Mouse (Mus musculus) lung, postnatal 0 days (tissue): ENCODE results near the gene Rassf3.
A peak's percentile ranks its signal among the peaks of the same experiment; 100 is the strongest.

Source experiments
- CTCF ChIP-seq: IDR thresholded peaks from 2 replicates; pipeline ENCODE4 v1.5.1; 2016; ENCODE audit warnings: antibody characterized with exemption, mild to moderate bottlenecking
- EP300 ChIP-seq: IDR thresholded peaks from 2 replicates; pipeline ENCODE4 v1.6.1; 2016; ENCODE audit warnings: antibody characterized with exemption, mild to moderate bottlenecking, control low read depth

DNA sequence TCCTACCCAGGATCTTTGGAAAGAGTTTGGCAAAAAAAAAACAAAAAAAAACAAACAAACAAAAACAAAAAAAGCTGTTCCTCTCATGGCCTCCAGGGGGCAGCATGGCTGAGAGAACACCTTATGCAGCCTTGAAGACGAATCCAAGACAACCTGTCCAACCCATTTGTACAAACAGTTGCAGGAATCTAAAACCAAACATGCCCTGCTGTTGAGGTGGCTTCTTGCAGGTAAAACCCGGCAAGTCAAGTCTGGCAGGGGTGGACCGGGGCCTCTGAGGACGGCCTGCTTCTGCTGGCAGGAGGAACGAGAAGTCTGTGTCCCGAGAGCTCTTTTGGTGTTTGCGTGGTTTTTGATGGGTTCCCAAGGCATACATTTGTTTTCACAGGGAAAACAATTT lies 66.4 kb downstream of the Rassf3 start:
- TF ChIP-seq CTCF: peak; percentile 90
- TF ChIP-seq EP300: no peak
